Mouse (Mus musculus) gastrocnemius, postnatal 25 days (tissue): ENCODE data around the gene Acox1. TPM values are rescaled to one million over a fixed set of nuclear protein-coding genes. Genes with fewer than 3 reads are reported as not detected.
A peak's percentile ranks its signal among the peaks of the same experiment; 100 is the strongest.

ENCODE experiments used
- DNase-seq: peaks from one replicate; pipeline ENCODE4 v3.0.0; 2022
- long read RNA-seq, 2 experiments: library from polyadenylated mRNA; stranded (forward); transcript quantifications; one replicate each; pipeline ENCODE4 v2.0.0; 2021
- total RNA-seq, 2 experiments: library from RNA; stranded (reverse); gene quantifications; 1 replicate in 1 of 2; 2 replicates in 1 of 2; pipeline ENCODE4 v1.2.3; 2021

Gene Acox1
- 10 to 100 TPM; 56.1 to 73.6 TPM for total RNA-seq
- long read RNA-seq, experiment 1, transcript Acox1-201 (14 exons, 3,987 nt) = major isoform, 11 of 26 reads
- long read RNA-seq, experiment 1, partial matches to known transcripts = 5 of 26 reads
- long read RNA-seq, experiment 1, other reads (novel, unspliced or antisense) = 10 of 26 reads
- long read RNA-seq, experiment 2, transcript Acox1-201 (14 exons, 3,987 nt) = major isoform, 36 of 58 reads
- long read RNA-seq, experiment 2, partial matches to known transcripts = 9 of 58 reads
- long read RNA-seq, experiment 2, other reads (novel, unspliced or antisense) = 12 of 58 reads

- peak; percentile 96 for DNase-seq
Measured at GRCm38 (mm10) chr11:116198639-116199531, at the start of gene Acox1, which contains the start of gene Ten1. TSS of gene Acox1 (minus strand) at chr11:116199045. TSS of gene Ten1 (plus strand) at chr11:116198855.

GRCm38 (mm10) chr11:116247502-116248222 lies 48.8 kb upstream of the Acox1 start:
- no peak for DNase-seq

- DNase-seq = no peak
Measured at GRCm38 (mm10) chr11:116245616-116246015, 46.8 kb upstream of the Acox1 start.

- DNase-seq = no peak
Measured at GRCm38 (mm10) chr11:116244580-116244979, 45.7 kb upstream of the Acox1 start.

GRCm38 (mm10) chr11:116241744-116242235 lies 42.9 kb upstream of the Acox1 start:
- no peak for DNase-seq

GRCm38 (mm10) chr11:116239797-116240196 lies 41.0 kb upstream of the Acox1 start:
- DNase-seq = no peak

GRCm38 (mm10) chr11:116237742-116238395 lies 39.0 kb upstream of the Acox1 start, which contains the start of gene Evpl:
TSS of gene Evpl (minus strand) at chr11:116238077.
- DNase-seq = peak; percentile 26

- DNase-seq = no peak
Measured at GRCm38 (mm10) chr11:116234901-116235300, 36.1 kb upstream of the Acox1 start.

- no peak for DNase-seq
Measured at GRCm38 (mm10) chr11:116232427-116232826, 33.6 kb upstream of the Acox1 start.

GRCm38 (mm10) chr11:116228699-116229098 lies 29.9 kb upstream of the Acox1 start:
- DNase-seq = no peak

GRCm38 (mm10) chr11:116226414-116226813 lies 27.6 kb upstream of the Acox1 start:
- peak; percentile 60 for DNase-seq

GRCm38 (mm10) chr11:116222740-116223059 lies 23.9 kb upstream of the Acox1 start:
- no peak for DNase-seq

- no peak for DNase-seq
Measured at GRCm38 (mm10) chr11:116221931-116222739, 23.3 kb upstream of the Acox1 start.

- peak; percentile 52 for DNase-seq
Measured at GRCm38 (mm10) chr11:116219885-116220284, 21.0 kb upstream of the Acox1 start.

- peak; percentile 67 for DNase-seq
Measured at GRCm38 (mm10) chr11:116218737-116219400, 20.0 kb upstream of the Acox1 start.

GRCm38 (mm10) chr11:116218263-116218662 lies 19.4 kb upstream of the Acox1 start:
- no peak for DNase-seq

- DNase-seq = no peak
Measured at GRCm38 (mm10) chr11:116216549-116216948, 17.7 kb upstream of the Acox1 start.

GRCm38 (mm10) chr11:116215991-116216390 lies 17.1 kb upstream of the Acox1 start:
- no peak for DNase-seq

GRCm38 (mm10) chr11:116215181-116215580 lies 16.3 kb upstream of the Acox1 start:
- no peak for DNase-seq

GRCm38 (mm10) chr11:116213877-116214510 lies 15.1 kb upstream of the Acox1 start:
- DNase-seq = no peak
